Mouse (Mus musculus): ENCODE data around the gene Gtf3c2.
"Not testable (repeated sequence)": the region's sequence is repeated elsewhere in the genome, so short reads cannot be mapped to it uniquely, and the experiment has no call there.

Gene Gtf3c2

DNA sequence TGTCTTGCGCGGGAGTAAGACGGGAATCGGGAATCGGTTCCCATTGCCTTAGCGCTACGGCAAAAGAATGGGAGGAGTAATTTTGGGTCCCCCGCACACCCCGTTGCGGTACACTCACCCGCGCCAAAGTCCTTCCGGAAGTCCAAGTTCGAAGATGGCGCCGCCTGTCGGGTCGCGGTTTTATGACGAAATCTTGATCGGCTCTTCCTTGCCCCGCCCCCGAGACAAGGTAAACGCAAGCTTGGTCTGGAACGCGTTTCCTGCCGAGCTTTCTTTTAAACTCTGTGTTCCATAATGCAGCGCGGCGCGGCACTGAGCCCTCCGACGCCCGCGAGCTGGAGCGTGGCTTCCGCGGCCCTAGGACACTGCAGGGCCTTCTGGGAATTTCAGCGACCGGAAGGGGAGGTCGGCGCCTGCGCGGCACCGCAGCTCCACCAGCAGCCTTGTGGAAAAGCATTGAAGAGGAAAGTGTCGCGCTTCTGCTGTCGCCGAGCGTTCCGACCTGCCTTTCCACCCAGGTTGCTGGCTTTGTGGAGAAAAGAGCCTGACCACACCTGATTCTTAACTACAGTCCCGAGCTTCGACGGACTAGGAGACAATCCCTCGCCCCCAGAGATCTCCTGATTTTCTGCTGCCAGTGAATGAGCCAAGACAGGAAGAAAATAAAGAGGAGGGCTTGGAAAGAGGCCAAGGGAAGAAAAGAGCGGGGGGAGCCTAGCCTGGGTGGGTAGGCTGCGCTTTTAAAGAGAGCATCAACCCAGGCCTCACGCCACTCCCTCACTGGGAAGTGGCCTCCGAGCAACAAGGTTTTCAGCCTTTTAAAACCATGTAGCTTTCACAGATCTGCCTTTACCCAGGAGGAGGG, at the start of gene Gtf3c2, which contains the start of gene Gm29609:
Gtf3c2 (minus strand) TSS at position 379 of the 865 bp plus-strand sequence.
Gm29609 (minus strand) TSS at position 146 of the 865 bp plus-strand sequence.
- DNase-seq (ENCODE audit: low read depth, low spot score) = peak; percentile 98

DNA sequence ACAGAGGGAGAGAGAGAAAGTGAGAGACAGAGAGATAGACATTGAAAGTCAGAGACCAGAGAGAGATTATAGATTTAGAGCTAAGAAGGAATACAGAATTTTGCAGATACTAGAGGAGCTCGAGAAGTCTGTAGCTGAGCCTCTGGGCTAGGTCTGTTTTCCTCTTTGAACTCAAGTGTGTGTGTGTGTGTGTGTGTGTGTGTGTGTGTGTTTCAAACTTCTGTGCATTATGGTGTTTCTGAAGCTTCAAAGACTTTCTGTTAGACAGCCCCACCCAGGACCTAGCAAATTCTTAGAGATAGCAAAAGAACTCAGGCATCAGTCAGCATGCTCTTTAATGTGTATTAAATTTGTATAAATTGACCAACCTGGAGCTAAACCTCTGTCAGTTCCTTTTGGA, 46.7 kb upstream of the Gtf3c2 start:
- peak; percentile 63 for DNase-seq (ENCODE audit: low read depth, low spot score)

DNA sequence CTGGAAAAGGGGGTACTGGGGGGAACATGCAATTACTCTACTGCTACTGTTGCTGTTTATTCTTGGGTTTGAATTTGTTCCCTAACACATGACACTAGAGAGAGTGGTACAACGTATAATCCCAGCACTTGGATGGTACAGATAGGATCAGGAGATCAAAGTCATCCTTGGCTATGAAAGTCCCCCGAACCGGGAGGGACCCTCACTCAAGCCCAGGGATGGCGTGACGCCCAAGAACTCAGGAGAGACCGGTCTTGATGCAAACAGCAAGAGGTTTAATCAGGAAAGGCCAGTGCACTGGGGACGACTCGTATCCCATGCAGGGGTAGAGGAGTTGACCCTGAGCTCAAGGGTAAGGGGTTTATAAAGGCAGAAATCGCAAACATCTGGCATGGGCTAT, 42.8 kb upstream of the Gtf3c2 start:
- DNase-seq (ENCODE audit: low read depth, low spot score) = no peak

DNA sequence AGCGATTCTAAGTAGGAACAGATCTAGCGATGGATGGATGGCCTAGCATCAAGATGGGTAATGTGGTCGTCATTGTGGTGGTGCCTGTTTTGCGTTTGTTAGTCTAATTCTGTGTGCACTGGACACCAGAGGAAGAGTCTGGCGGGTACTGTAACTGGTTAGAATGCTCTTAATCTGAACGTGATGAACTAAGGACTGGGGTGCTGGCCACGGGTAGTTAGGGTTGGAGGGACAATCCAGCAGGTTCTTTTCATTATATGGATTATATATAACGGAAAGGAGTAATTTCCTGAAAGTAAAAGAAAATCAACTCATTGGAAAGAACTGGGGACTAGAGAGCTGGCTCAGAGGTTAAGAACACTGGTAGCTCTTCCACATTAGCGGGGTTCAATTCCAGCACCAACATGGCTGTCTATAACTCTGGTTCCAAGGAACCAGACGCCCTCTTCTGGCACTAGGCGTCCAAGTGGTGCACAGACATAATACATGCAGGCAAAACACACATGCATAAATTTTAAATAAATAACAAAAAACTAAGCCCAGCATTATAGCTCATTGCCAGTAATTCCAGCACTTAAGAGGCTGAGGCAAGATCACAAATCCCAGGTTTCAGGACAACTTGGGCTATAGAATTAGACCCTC, 41.5 kb upstream of the Gtf3c2 start:
- peak; percentile 53 for DNase-seq (ENCODE audit: low read depth, low spot score)

DNA sequence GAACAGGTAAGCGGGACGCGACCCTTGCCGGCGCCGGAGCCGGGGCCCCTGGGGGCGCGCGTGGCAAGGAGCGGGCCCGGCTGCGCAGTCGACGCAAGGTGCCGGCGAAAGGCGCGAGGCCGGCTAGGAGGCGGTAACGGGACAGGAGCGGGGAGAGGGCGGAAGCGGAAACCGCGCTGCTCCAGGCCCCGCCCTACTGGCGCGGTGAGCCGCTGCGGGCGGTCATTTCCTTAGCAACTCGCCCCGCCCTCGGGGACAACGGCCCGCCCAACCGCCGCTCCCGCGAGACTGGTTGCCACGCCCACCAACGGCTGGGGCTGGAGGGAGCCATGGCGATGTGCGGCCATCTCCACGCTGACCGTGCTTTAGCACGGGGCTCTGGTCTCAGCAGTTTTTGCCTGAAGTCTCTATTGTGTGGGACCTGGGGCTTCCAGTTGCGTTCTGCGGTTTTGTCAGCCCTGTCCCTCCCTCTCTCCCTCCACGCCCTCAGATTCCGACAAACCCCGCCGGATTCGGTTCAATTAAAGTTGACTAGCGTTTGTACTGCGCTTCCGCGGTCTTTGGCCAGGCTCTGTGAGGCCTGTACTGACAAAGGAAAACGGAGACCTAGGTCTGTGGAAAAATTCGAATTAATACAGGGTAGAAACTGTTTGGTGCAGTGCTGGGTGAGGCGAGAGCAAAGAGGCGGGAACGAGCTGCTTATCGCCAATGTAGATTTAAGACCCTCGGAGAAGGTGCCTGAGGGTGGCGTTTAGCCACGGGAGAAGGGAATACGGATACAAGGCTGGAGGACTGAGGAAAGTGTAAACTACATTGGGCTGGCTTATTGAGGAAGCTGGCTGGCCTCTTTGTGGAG, 40.7 kb upstream of the Gtf3c2 start, which contains the start of gene Ppm1g:
Ppm1g (minus strand) TSS at position 240 of the 856 bp plus-strand sequence.
- DNase-seq (ENCODE audit: low read depth, low spot score) = peak; percentile 98

DNA sequence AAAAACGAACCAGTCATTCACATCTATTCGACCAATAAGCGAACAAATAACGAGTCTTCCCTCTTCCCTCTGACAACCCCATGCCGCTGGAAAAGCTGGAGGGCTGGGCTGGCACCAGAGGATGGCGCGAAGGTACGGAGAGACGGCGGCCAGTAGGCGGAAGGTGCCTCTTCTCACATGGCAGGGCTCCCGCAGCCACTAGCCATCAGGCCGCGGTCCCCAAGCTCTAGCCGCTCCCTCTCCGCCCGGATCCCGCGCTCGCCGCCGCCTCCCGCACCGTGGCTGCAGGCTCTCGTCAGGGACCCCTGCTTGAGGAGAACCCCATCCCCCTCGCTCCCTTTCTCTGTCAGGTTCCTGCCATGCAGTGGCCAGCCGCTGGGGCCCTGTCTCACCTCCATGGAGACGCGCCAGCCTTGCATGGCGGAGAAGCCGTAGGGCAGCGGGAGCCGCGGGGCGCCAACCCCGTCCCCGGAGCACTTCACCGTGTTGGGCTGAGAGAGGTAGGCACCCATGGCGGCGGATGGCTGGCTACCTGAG, 40.0 kb upstream of the Gtf3c2 start:
- no peak for DNase-seq (ENCODE audit: low read depth, low spot score)

DNA sequence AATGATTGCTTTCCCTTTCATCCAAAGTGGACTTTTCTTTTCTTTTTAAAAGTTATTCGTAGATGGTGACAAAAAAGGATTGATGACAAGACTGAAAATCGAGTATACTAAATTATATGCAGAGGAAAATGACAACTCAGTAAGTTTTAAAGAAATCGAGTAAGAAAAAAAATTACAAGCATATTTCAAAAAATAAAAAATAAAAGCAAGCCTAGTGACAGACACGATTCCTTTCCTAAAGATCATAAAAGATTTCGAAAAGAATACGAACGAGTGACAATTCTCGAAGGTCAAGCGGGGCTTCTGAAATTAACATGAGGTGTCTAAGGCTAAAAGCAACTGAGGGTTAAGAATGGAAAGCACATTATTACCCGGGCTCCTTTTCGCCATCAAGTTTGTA, 39.5 kb upstream of the Gtf3c2 start:
- no peak for DNase-seq (ENCODE audit: low read depth, low spot score)

DNA sequence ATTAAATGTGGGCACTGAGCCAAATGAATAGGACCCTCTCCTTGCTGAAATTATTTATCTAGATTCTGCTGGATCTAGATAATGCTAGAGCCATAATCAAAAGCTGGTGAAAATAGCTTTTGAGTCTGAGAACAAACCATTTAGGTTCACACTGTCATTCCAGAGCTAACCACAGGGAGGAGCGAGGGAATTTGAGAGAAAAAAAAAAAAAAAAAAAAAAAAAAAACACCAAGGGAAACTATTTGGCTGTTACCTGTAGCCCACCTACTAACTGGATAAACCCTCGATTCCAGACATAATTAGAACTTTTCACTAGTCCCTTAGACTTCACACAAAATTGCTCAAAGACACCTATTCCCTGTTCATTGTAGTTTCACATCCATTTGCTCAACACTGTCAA, 39.1 kb upstream of the Gtf3c2 start:
- DNase-seq (ENCODE audit: low read depth, low spot score) = peak; percentile 58

DNA sequence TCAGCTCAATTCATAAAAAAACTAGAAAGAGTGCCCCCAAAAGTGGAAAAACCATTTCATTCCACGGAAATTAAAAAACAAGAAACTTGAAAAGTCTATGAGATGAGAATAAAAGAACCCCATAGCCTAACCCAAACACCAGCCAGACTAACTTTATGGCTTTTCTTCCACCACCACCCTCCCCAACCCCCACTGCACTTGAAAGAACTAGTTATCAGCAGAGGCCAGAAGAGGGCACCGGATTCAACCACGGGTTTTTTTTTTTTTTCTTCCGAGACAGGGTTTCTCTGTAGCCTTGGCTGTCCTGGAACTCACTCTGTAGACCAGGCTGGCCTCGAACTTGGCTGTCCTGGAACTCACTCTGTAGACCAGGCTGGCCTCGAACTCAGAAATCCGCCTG, 38.4 kb upstream of the Gtf3c2 start:
- peak; percentile 71 for DNase-seq (ENCODE audit: low read depth, low spot score)

DNA sequence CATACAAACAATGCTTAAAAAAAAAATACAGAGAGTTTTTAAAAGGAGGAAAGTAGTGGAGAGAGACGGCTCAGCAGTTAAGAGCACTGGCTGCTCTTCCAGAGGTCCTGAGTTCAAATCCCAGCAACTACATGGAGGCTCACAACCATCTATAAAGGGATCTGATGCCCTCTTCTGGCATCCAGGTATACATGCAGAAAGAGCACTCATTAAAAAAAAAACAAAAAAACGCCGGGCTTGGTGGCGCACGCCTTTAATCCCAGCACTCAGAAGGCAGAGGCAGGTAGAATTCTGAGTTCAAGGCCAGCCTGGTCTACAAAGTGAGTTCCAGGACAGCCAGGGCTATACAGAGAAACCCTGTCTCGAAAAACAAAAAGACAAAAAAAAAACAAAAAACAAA, 36.6 kb upstream of the Gtf3c2 start:
- not testable (repeated sequence) for DNase-seq (ENCODE audit: low read depth, low spot score)

DNA sequence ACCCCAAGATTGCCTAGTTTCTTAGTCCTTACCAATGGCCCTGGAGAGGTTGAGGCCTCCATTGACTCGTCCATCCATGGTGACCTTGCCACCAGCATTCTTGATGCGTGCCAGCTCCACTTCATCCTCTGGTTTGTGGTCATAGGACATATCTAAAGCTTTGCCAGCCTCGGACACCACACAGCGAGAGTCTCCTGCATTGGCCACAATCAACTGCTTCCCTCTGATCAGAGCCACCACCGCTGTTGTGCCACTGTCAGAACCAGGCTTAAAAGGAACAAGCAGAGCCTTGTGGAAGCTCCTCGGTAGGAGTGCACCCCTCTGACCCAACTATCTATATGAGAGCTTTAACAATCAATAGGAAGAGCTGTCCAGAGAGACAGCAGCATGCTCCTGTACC, 24.5 kb upstream of the Gtf3c2 start:
- DNase-seq (ENCODE audit: low read depth, low spot score) = no peak

DNA sequence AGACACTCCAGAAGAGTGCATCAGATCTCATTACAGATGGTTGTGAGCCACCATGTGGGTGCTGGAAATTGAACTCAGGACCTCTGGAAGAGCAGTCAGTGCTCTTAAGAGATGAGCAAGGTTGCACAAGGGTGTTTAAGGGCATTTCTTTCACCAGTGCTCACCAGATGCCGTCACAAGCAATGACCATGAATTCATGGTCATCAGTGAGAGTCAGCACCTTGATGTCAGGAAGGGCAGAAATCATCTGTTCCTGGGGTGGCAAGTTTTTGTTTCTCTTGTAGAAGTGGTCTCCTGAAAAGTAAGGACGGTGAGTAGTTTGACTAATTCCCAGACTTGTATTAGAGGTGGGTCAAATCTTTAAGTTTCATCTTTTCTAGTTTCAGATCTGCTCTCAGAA, 23.9 kb upstream of the Gtf3c2 start:
- no peak for DNase-seq (ENCODE audit: low read depth, low spot score)

DNA sequence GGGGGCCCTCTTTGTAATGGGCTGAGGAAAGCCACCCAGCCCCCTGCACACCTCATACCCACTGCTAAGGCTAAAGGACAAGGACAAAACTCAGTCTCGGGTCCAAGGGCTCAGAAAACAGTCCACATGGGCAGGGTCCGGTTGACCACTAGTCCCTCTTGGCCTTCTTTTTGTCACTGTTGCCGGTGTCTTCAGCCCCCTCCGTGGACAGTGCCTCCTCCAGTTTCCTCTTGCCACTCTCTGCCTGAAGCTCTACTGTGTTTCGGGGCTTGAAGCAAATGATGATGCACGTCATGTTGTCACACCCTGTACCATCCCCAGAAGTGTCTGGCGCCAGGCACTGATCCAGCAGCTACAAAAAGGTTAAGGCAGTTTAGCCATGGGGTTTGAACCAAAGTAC, 23.0 kb upstream of the Gtf3c2 start:
- no peak for DNase-seq (ENCODE audit: low read depth, low spot score)

DNA sequence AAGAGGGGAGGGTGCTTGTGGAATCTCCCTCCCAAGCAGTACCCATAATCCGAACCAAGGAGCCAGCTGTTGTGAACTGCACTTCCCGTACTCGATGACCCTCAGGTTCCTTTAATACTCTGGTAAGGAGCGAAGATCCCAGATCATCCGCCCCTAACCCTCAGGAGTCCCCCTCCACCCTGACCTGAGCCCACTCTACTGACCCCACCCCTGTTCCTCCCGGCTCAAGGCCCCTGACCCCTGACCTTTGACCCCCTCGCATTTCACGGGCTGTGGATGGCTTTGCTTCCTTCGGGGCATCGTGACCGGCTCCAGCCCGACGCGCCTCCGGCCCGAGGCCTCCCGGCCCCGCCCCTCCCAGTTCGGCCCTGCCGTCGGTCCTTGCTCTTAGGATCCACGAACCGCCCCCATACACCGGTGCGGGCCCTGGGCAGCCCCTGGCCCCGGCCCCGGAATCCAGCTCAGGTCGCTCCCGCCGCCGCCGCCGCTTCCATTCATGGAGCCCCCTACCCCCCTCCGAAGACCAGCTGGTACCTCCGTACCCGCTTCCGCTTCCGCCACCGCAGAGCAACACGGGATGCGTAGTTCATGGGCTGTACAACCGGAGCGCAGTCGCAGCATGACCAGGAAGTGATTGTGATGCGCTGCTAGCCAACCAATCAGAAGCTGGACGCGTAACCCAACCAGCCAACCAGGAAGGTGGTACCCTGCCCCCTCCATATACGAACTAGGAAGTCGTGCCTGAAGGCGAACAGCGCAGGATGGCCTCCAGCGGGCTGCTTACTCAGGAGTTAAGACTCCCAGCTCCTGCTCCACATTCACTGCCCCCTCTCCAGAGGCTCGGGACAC, 22.0 kb upstream of the Gtf3c2 start, which contains the start of gene Zfp513:
Zfp513 (minus strand) TSS at position 562 of the 849 bp plus-strand sequence.
- DNase-seq (ENCODE audit: low read depth, low spot score) = peak; percentile 98

DNA sequence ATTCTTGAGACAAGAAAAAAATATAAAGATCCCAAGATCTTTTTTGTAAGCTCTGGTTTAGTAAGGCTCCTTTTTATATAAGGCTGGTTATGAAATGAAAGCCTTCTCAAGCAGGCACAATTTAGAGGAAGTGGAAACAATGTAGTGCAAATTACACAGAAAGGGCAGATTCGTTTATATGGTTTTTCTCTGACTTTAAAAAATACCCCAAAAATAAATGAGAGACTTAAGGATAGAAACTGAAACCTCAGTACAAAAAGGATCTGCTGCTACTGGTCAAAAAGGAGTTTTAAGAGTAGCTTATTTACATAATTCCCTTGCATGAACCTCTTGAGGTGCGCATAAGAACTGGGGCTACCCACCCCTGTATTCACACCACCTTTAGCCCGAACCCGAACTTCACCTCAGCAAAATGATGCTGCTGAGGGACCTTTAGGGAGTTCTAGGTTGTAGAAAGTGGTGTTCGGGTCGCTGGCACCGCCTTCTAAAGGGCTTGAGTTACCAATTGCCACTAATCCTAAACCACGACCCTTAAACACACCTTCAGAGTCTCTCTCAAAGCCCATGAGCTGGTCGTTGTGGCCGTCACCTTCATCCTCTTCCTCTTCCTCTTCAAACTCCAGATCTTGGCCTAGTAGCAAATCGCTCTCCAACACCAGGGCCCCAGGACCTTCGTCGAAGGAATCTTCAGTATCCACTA, 21.2 kb upstream of the Gtf3c2 start:
- no peak for DNase-seq (ENCODE audit: low read depth, low spot score)

DNA sequence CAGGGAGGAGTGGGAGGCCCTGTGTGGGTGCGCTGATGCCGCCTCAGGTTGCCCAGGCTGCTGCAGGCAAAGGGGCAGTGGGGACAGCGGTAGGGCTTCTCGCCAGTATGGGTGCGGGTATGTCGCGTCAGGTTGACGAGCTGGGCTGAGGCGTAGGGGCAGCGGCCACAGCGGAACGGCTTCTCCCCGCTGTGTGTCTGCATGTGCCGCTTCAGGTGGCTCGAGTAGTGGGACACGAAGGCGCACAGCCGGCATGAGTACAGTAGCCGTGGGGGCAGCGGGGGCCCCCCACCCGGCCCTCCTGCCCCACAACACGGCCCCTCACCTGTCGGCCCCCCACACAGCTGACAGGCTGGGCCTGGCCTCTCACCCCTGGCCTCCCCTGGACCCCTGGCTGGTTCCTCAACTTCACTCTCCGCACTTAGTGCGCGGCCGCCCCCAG, 20.4 kb upstream of the Gtf3c2 start:
- peak; percentile 25 for DNase-seq (ENCODE audit: low read depth, low spot score)

DNA sequence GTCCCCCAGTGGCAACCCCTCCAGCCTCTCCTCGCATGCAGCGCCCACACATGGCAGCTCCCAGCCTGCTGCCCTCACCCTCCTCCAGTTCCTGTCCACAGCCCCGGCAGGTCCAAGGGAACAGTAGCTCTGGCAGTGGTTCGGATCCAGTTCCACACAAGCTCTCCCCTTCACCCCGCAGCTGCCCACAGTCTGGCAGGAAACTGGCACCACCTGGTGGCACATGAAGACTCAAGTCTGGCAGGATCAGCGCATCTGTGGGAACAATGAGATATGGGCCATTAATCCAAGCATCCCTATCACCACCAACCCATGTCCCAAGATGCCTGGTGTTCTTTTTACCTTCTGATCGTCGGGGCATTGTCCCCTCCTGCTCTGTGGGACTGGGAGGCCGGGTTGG, 19.9 kb upstream of the Gtf3c2 start:
- DNase-seq (ENCODE audit: low read depth, low spot score) = peak; percentile 22

DNA sequence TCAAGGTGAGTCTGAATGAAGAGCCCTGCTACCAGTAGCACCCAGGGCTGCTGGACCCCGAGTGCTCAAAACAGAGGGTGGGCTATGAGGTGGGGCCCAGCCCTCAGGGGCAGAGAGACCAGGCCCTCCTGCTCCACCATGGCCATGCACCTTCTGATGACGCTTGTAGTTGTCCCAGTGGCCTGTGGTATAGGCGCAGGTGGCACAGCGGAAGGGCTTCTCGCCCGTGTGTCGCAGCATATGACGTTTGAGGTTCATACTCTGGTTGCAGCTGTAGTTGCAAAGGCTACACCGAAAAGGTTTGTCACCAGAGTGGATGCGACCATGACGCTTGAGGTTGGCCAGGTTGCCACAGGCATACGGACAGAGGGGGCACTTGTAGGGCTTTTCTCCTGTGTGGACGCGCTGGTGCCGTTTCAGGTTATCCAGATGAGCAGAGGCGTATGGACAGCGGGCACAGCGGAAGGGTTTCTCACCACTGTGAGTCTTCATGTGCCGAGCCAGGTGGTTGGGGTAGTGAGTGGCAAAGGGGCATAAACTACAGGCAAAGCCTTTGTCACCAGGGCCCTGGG, 19.5 kb upstream of the Gtf3c2 start:
- no peak for DNase-seq (ENCODE audit: low read depth, low spot score)

DNA sequence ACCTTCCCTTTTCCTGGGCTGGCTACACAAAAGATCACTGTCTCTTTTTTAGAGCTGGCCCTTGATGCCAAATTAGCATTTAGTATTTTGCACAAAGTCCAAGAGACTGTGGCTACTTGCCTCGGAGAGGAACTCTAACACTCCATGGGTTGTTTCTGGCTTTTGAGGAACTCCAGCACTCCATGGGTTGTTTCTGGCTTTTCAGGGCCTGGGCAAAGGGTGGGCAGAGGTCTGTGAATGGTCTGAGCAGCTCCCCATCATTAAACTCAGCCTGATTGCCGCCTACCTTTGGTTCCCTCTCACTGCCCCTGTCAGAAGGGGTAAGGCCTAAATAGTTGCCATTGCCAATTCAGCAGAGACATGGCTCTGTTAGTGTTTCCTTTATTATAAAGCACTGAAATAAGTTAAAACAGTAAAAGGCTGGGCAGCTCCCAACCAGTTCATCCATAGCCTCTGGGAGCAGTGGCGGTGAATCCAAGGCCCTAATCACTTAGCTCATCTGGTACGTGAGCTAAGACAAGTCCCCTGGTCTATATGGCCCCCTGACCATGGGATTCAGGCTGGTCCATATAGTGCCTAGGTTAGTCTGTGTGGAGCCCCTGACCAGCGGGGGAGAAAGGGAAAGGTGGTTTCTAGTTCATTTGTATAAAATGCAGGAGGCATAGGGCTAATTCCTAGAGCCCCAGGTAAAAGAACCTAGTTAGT, 18.8 kb upstream of the Gtf3c2 start:
- DNase-seq (ENCODE audit: low read depth, low spot score) = no peak
